Mouse (Mus musculus) testis, postnatal 14 days (tissue): ENCODE measurements at regions not wholly inside any gene's neighbourhood (a gene's known extent, or its start where the extent isn't known, plus 50 kb on each side); places are given as distances from the start of the nearest gene placed in this dataset.

Experiments
- DNase-seq: peaks from one replicate; pipeline ENCODE4 v3.0.0; 2021; ENCODE audit warnings: low spot score

DNA sequence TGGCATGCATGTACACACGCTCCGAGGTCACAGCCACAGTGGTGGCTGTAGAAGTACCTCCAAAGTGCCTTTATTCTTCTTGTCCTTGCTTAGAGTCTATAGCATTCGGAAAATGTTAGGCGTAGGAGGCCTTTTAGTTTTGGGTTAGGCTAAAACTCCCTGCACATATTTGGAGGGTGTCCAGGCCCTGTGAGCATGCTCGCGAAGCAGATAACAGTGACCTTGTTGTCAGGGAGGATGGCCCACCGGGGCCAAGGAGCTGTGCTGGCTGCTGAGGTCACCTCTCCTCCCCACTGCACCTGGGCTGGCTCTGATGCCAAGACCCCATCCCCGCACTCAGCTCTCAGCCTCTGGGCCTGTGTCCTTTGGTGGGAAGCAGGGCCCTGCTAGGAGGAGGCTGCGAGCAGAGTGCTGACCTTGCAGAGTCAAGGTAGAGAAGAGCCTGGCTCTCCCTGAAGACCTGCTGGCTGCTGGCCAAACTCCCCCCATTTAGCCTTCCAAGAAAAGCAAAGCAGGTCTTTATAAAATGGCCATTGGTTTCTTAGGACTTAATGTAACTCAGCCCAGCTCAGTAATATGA lies 186.9 kb downstream of the Tdh start:
- DNase-seq, result peak; percentile 78
